Mouse (Mus musculus): ENCODE measurements around the gene Glrx3. TPM values are rescaled to one million over a fixed set of nuclear protein-coding genes. Genes with fewer than 3 reads are reported as not detected.

Glrx3 gene
- polyA plus RNA-seq, 3 experiments from 2014 or later = 98.5 to 137 (median 126) TPM

- no peak for ATAC-seq
Measured at GRCm38 (mm10) chr7:137472149-137472548, 34.7 kb downstream of the Glrx3 start.

- ATAC-seq = peak; percentile 97
Measured at GRCm38 (mm10) chr7:137477950-137478620, 40.7 kb downstream of the Glrx3 start.

GRCm38 (mm10) chr7:137478621-137478982, 41.2 kb downstream of the Glrx3 start:
- no peak for ATAC-seq

- ATAC-seq = no peak
Measured at GRCm38 (mm10) chr7:137480839-137481238, 43.4 kb downstream of the Glrx3 start.

- ATAC-seq = no peak
Measured at GRCm38 (mm10) chr7:137483987-137484386, 46.6 kb downstream of the Glrx3 start.

GRCm38 (mm10) chr7:137488391-137488790, 51.0 kb downstream of the Glrx3 start:
- no peak for ATAC-seq

- ATAC-seq = no peak
Measured at GRCm38 (mm10) chr7:137490711-137491110, 53.3 kb downstream of the Glrx3 start.

- no peak for ATAC-seq
Measured at GRCm38 (mm10) chr7:137492307-137492973, 55.0 kb downstream of the Glrx3 start.

GRCm38 (mm10) chr7:137498736-137499135, 61.3 kb downstream of the Glrx3 start:
- ATAC-seq = no peak

- no peak for ATAC-seq
Measured at GRCm38 (mm10) chr7:137517588-137517987, 80.2 kb downstream of the Glrx3 start.

GRCm38 (mm10) chr7:137518028-137518576, 80.7 kb downstream of the Glrx3 start:
- ATAC-seq = no peak

Other genes with a start within 250 kb of the Glrx3 start
- not detected for gene Ebf3, start 123.2 kb upstream of the Glrx3 start, polyA plus RNA-seq (2017; shearing (Covaris generic))
- 1 to 10 TPM; 5.9 to 7.6 (median 5.9) TPM for gene 9430038I01Rik, start 26.9 kb upstream of the Glrx3 start, polyA plus RNA-seq (2017; shearing (Covaris generic))